Mouse (Mus musculus) E14TG2a.4 (cell line): ENCODE data around the gene Pofut2.

ENCODE experiments used
- CTCF ChIP-seq: conservative IDR thresholded peaks from 2 replicates; pipeline ENCODE4 v1.5.1; 2014; ENCODE audit warnings: low read length
- POU5F1 ChIP-seq: IDR thresholded peaks from 2 replicates; pipeline ENCODE4 v1.6.1; 2014; ENCODE audit warnings: low read length, borderline replicate concordance

- TF ChIP-seq CTCF (no peak), POU5F1 (no peak)
Measured at GRCm38 (mm10) chr10:77225995-77226688, 32.9 kb upstream of the Pofut2 start.
